Mouse (Mus musculus) monocyte, adult 2 months (primary cell): Measurements from ENCODE around the gene Gtf2ird2.

Experiments
- DNase-seq, 2 experiments: peaks; one replicate each; pipeline ENCODE4 v3.0.0; 2022; ENCODE audit warnings: low spot score in 2 of 2, low read depth in 1 of 2

The Gtf2ird2 gene

DNA sequence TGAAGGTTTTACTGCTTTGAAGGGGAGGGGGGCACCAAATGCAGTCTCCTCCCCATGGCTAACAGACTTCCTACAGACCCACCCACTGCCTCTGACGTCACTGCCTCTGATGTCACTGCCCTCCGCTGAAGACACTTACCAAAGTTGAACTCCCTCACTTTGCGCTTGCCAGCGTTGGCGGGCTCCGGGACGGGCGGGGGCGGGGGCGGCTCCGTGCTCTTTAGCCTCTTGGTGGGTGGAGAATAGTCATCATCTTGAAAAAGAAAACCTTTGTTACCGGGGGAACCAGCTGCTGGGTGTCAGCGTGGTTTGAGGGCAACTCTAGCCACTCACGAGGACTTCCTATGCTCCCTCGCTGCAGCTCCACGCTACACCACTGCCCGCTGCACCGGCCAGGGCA, 82.6 kb downstream of the Gtf2ird2 start:
- DNase-seq = no peak

DNA sequence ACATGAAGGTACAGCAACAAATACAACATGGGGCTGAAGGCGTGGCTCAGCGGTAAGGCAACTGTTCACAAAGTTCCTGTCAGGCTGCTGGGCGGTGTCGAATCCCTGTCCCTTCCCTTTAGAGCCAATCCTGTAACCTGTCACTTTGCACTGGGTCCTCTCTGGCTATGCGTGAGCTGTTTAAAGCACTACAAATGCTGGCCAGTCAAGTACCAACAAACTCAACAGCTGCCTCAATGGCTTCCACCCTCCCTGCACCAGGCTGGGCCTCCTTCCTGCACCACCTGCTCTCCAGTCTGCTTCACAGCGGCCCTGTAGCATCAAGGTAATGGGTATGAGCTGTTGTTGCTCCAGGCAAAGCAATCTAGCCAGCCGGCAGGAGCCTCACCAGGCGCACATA, 84.9 kb downstream of the Gtf2ird2 start:
- DNase-seq = no peak

DNA sequence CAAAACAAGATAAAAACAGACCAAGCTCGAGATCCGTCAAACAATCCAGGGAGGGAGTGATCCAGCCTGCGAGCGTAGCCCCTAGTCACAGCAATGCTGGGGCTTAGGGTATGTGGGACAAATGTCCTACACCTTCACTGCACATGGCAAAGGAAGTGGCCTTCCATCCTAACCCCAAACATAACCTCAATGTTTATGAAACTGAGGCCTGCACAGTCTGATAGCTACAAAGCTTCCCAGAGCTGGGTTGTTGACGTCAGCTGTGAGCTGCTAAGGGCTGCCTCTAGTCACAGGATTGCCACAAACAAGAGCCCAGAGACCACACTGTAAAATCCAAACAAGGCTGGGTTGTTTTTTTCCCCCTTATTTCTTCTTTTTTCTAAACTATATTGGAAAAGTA, 85.9 kb downstream of the Gtf2ird2 start:
- DNase-seq = no peak

DNA sequence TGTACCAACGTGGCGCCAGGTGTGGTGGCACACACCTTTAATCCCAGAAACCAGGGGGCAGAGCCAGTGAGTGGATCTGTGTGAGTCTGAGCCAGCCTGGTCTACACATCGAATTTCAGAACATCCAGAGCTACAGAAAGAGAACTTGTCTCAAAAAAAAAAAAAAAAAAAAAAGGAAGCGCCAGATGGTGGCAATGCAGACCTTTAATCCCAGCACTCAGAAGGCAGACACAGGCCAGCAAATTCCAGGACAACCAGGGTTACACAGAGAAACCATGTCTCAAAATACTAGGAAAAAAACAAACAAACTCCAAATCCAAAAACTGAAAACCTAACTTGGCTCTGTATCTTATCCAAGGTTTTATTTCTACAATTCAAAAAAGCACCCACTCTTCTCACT, 86.7 kb downstream of the Gtf2ird2 start:
- no peak for DNase-seq

DNA sequence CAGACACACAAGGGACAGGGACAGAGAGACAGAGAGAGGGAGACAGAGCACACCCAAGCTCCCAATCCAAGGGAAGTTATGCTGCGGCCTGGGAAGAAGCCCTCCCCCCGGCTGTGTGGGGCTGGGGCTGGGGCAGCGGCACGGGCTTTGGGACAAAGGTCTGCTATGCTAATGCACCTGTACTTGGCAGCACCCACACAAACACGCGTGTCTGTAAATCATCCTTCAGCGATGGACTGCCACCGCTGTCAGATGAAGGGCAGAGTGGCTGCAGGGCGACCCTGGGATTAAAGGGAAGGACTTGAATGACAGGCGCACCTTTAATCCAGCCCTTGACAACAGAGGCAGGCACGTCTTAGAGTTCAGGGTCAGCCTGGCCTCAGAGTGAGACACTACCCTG, 87.6 kb downstream of the Gtf2ird2 start:
- no peak for DNase-seq

DNA sequence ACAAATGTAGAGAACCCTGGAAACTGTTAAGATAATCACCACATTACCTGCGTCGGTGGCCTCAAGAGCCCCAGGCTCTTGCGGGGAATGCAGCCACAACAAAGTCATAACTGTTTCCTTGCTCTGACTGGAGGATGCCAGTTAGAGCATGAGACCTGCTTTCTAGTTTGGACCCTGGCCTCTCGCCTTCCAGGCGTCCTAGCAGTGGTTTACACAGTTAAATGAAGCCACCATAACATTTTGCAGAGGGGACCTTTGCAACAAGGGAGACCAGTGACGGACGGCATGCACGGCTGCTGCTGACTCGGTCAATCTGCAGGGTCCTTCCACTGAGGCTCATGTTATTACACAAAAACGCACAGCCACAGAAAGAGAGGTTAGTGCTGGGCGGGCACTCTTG, 88.9 kb downstream of the Gtf2ird2 start:
- DNase-seq = no peak

DNA sequence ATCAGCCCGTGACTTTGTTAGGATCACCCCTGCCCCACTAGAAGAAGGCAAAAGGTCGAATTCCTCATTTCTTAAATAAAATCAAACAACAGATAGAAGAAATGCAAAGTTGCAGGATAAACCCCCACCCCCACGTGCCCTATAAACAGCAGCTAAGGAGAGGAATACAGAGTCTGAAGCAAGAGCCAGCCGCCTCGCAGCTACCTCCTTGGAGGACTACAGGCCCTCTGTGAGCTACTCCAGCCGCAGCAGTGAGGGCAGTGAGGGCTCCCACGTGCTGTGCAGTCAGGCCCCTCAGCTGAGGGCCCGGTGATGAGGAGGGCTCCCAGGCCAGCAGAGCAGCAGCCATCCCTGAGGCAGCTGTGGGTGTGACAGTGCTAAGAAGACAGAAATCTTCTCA, 89.9 kb downstream of the Gtf2ird2 start:
- DNase-seq = no peak
